Mouse (Mus musculus) mouse trophoblast stem cell (cell line): Measurements from ENCODE around the gene Lin37.

ENCODE experiments used
- in situ Hi-C, 2 experiments: fragments of 300-500 bp; cut with MseI, MboI; formaldehyde crosslinking; loops; 2 replicates in 1 of 2; 3 replicates in 1 of 2; pipeline ENCODE4 v1.15.1; 2025

Gene Lin37

GRCm38 (mm10) chr7:30586455-30587020 lies 26.9 kb upstream of the Lin37 start:
- in situ Hi-C loops: no loop called here

- in situ Hi-C loops: no loop called here
Observed at GRCm38 (mm10) chr7:30585170-30585569, 25.5 kb upstream of the Lin37 start.

GRCm38 (mm10) chr7:30584339-30584738 lies 24.7 kb upstream of the Lin37 start:
- in situ Hi-C loops: no loop called here

- in situ Hi-C loops: no loop called here
Observed at GRCm38 (mm10) chr7:30581547-30581946, 21.9 kb upstream of the Lin37 start.

GRCm38 (mm10) chr7:30579950-30580349 lies 20.3 kb upstream of the Lin37 start:
- in situ Hi-C loops: no loop called here

- in situ Hi-C loops: no loop called here
Observed at GRCm38 (mm10) chr7:30572969-30573368, 13.3 kb upstream of the Lin37 start.

- in situ Hi-C loops: no loop called here
Observed at GRCm38 (mm10) chr7:30572389-30572788, 12.8 kb upstream of the Lin37 start.

- in situ Hi-C loops: no loop called here
Observed at GRCm38 (mm10) chr7:30567555-30567954, 7.9 kb upstream of the Lin37 start.

- in situ Hi-C loops: no loop called here
Observed at GRCm38 (mm10) chr7:30566033-30566432, 6.4 kb upstream of the Lin37 start.

- in situ Hi-C loops: no loop called here
Observed at GRCm38 (mm10) chr7:30564970-30565571, 5.4 kb upstream of the Lin37 start, which contains the start of gene Igflr1. Gene Igflr1 (plus strand): TSS chr7:30565427.

- in situ Hi-C loops: no loop called here
Observed at GRCm38 (mm10) chr7:30563906-30564280, 4.3 kb upstream of the Lin37 start.

GRCm38 (mm10) chr7:30563117-30563905 lies 3.7 kb upstream of the Lin37 start, which contains the start of the genes U2af1l4, Gm49396 and Psenen:
Gene U2af1l4 (plus strand): TSS chr7:30563301.
Gene Gm49396 (plus strand): TSS chr7:30563344.
Gene Psenen (minus strand): TSS chr7:30563627.
- in situ Hi-C loops: no loop called here

- in situ Hi-C loops: no loop called here
Observed at GRCm38 (mm10) chr7:30562526-30563116, 3.0 kb upstream of the Lin37 start.

GRCm38 (mm10) chr7:30560296-30560695 lies 658 bp upstream of the Lin37 start:
- in situ Hi-C loops: no loop called here

GRCm38 (mm10) chr7:30558656-30559442 lies 789 bp downstream of the Lin37 start:
- in situ Hi-C loops: no loop called here

GRCm38 (mm10) chr7:30557901-30558514 lies 1.6 kb downstream of the Lin37 start:
- in situ Hi-C loops: no loop called here

- in situ Hi-C loops: no loop called here
Observed at GRCm38 (mm10) chr7:30556894-30557536, 2.6 kb downstream of the Lin37 start.

- in situ Hi-C loops: no loop called here
Observed at GRCm38 (mm10) chr7:30553810-30554584, 5.6 kb downstream of the Lin37 start.

GRCm38 (mm10) chr7:30553021-30553589 lies 6.5 kb downstream of the Lin37 start:
- in situ Hi-C loops: no loop called here
